Mouse (Mus musculus): ENCODE measurements around the gene Chd3. TPM values are rescaled to one million over a fixed set of nuclear protein-coding genes. Genes with fewer than 3 reads are reported as not detected.

Gene Chd3
- total RNA-seq, 2 experiments from 2014 or later, result 541 to 561 TPM

DNA sequence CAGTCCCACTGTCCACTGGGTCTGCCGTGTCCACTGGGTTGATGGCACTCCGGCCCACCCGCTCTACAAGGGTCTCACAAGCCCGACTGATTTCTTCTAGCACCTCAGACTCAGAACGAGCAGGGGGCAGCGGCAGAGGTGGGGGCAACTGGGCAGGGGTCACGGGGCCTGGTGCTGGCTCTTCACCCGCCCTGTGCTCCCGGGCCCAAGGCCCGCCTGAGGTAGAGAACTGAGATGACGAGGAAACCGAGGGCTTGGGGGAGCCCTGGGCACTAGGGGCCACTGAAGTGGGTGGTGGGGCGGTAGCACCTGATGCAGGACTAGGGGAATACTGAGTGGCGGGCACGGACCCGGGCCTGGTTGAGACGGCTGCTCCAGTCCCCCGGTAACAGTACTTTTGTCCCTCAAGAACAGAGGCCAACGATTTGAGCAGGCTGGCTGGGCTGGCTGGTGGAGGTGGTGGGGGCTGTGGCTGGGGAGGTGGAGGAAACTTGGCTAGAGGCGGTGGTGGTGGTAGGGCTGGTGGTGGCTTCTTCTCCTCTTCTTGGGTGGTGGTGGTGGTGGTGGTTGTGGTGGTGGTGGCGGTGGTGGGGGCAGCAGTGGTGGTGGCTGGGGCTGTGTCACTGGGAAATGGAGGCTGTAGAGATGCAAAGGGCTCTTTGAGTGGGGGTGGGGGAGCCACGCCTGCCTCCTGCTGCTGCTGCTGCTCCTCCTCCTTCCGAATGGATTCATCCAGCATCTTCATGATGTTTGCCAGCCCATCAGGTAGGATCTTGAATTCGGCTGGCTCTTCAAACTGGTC, 35.6 kb upstream of the Chd3 start:
- no peak for DNase-seq (ENCODE audit: low spot score in 2 of 2)
- H3K27ac ChIP-seq, result no peak overlapping the region
- no peak overlapping the region for H3K4me3 ChIP-seq
- no peak for TF ChIP-seq CTCF (conservative IDR thresholded peaks at IDR 0.05)

DNA sequence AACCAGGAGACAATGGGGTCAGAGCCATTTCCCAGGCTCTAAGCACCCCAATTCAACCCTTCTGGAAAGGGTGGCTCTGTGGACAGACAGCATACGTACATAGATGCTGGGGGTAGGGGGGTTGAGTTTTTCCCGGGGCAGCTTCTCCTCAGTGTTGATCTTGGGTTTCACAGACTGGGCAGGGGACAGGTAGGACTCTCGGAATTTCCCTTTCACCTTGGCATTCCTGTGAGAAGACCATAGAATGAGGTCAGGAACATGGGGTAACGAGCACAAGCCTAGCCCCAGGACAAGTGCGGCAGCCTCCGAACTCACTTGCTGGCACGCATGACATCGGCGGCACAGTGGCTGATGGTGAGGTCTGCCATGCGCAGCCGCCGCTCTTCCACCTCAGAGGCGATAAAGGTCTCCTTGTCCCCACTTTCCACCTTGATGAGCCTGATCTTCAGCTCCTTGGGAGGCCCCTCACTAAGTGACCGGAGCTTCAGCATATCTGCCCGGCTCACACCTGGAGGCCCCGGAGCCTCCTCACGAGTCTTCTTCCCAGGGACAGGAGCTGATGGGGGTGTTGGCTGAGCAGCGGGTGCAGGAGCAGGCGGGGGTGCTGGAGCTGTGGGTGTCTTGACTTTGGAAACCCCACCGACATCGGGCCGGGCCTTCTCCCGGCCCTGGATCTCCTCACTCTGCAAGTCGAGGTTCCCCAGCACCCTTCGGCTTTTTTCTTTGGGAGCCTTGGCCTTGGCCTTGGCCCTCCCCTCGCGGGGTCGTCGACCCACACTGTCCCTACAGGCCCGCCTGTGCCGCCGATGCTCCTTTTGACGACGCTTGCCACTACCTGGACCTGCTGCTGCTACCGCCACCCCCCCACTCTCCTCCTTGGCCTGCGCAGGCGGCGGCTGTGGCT, 34.7 kb upstream of the Chd3 start:
- Histone ChIP-seq H3K27ac (no peak overlapping the region), H3K4me3 (no peak overlapping the region)
- no peak for DNase-seq (ENCODE audit: low spot score in 2 of 2)
- TF ChIP-seq CTCF (conservative IDR thresholded peaks at IDR 0.05), result no peak

DNA sequence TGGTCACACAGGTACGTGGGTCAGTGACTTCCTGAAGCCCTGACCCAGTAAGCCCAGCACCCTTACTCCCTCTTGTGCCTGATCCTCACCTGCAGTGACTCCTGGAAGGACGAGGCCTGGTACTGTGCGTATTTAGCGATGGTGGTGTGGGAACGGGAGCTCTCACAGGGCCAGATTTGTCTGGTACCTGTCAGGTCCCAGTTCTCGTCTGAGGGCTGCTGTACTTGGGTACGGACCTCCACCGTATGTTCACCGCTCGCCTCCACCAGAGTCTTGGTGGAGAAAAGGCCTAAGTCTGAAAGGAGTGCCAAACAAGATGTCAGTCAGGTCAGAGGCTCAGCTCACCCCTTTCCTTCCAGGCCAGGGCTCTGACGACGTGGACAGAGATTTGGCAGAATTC, 32.8 kb upstream of the Chd3 start:
- no peak for DNase-seq (ENCODE audit: low spot score in 2 of 2)
- Histone ChIP-seq H3K27ac (no peak overlapping the region), H3K4me3 (no peak overlapping the region)
- TF ChIP-seq CTCF (conservative IDR thresholded peaks at IDR 0.05), result no peak

GRCm38 (mm10) chr11:69401210-69401637, 32.0 kb upstream of the Chd3 start:
- peak overlapping the region; percentile 58 for H3K27ac ChIP-seq
- peak; percentile 95 for TF ChIP-seq CTCF (conservative IDR thresholded peaks at IDR 0.05)

GRCm38 (mm10) chr11:69400083-69400850, 31.1 kb upstream of the Chd3 start:
- no peak for DNase-seq (ENCODE audit: low spot score in 2 of 2)
- TF ChIP-seq CTCF (conservative IDR thresholded peaks at IDR 0.05), result no peak
- Histone ChIP-seq H3K4me3 (no peak overlapping the region), H3K27ac (no peak overlapping the region)

More at GRCm38 (mm10) chr11:69401210-69401637, 32.0 kb upstream of the Chd3 start:
- H3K4me3 ChIP-seq, result no peak overlapping the region
- peak; percentile 89 to 93 for DNase-seq (ENCODE audit: low spot score in 2 of 2)

- Histone ChIP-seq H3K27ac (no peak overlapping the region), H3K4me3 (no peak overlapping the region)
- no peak for DNase-seq (ENCODE audit: low spot score in 2 of 2)
- TF ChIP-seq CTCF (conservative IDR thresholded peaks at IDR 0.05), result no peak
Measured at GRCm38 (mm10) chr11:69399201-69400082, 30.2 kb upstream of the Chd3 start.

DNA sequence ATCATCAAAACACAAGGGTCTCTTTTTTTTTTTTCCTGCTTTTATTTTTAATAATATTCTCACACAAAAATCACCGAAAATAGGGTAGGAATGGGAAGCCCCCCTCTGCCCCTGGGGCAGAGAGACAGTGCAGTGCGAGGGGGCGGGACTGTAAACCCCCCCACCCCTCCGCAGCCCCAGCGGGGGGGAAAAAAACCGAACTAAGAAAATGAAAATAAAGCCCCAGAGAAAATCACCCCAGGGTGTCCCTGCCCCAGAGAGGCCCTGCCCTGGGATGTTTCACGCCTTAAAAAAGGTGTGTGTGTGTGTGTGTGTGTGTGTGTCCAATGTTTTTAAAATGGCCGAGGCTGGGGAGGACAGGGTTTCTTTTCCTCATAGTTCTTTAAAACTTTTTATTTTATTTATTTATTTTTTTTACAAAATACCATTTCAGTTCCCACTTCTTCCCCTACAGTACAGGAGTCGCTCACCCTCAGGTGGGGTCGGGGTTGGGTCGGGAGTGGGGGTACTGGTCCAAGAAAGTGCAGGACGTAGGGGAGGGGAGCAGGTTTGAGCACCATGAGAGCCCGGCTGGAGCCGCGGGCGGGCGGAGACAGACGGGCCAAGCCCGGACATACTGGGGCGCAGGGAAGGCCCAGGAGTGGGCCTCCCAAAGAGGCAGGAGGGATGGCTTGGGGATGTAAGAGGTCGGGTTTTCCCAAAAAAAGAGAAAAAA, 29.4 kb upstream of the Chd3 start:
- peak overlapping the region; percentile 98 for H3K27ac ChIP-seq
- no peak for TF ChIP-seq CTCF (conservative IDR thresholded peaks at IDR 0.05)
- peak overlapping the region; percentile 70; the same call in 1 of the 2 replicates for H3K4me3 ChIP-seq
- no peak for DNase-seq (ENCODE audit: low spot score in 2 of 2)

GRCm38 (mm10) chr11:69398059-69398458, 28.9 kb upstream of the Chd3 start, which contains the start of gene Tmem88:
TSS of gene Tmem88 (minus strand) at chr11:69398234.
- Histone ChIP-seq H3K27ac (peak within 1 kb of the TSS; percentile 98), H3K4me3 (peak within 1 kb of the TSS; percentile 70)
- DNase-seq (ENCODE audit: low spot score in 2 of 2), result no peak
- TF ChIP-seq CTCF (conservative IDR thresholded peaks at IDR 0.05), result no peak

DNA sequence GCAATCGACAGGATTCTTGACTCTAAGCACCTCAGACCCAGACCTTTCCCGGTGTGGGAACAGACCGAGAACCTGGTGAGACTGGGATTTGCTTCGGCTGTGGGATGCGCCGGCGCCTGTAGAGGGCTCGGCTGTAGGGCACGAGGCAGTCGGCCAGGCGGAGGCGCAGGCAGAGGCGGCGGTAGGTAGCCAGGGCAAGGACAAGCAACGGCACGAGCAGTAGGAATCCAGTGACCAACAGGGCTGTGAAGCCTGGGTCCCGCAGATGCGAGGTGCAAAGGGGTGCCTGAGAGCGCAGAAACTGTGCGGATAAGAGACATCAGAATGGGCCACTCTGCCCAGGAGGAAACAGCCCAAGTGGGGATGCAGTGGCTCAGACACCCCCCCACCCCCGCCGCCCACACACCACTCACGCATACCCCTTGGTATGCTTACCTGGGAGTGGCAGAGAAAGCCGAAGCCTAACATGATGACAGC, 28.4 kb upstream of the Chd3 start:
- TF ChIP-seq CTCF (conservative IDR thresholded peaks at IDR 0.05), result peak; percentile 48
- peak in 1 of 2 experiments; percentile 16 for DNase-seq (ENCODE audit: low spot score in 2 of 2)
- Histone ChIP-seq H3K27ac (peak overlapping the region; percentile 98), H3K4me3 (peak overlapping the region; percentile 70)

- H3K4me3 ChIP-seq, result peak overlapping the region; percentile 70
- H3K27ac ChIP-seq, result peak overlapping the region; percentile 98
- DNase-seq (ENCODE audit: low spot score in 2 of 2), result peak in 1 of 2 experiments; percentile 33
- no peak for TF ChIP-seq CTCF (conservative IDR thresholded peaks at IDR 0.05)
Measured at GRCm38 (mm10) chr11:69396772-69397171, 27.6 kb upstream of the Chd3 start.

Data from layer of hippocampus, adult 2 months (tissue).